Mouse (Mus musculus) cerebellum, adult (tissue): Measurements from ENCODE around the gene Hsd3b7.

Experiments used
- ATAC-seq: cut with Nextera tagmentation; 2 replicates; pipeline ENCODE4 v1.9.2; 2017; ENCODE audit warnings: mild to moderate bottlenecking, moderate library complexity, mixed read lengths; ENCODE audit not compliant: insufficient number of reproducible peaks, low FRiP score, low TSS enrichment

Hsd3b7 gene

DNA sequence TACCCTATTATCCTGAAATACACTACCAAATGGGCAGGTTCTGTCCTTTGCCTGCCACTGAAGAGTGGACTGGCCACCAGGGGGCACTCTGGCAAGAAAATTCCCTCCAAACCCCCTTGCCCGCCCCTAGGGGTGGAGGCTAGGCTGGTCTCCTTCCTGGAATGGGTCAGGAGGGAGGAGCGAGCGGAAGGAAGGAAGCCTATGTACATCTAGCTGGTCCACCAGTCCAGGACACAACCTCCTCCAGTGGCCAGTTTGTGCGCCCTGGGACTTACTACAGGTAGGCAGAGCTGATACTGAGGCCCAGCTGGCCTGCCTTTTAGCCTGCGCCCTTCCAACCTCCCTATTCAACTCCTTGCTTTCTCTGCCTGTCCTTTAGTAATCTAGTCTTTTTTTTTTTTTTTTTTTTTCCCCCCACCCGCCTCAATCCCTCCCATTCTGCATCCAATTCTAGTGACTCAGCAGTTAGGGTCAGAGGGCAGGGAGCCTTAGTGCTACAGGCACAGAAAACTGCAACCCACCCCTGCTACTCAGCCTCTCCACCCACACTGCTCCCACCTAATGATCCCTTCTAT is at the start of gene Hsd3b7:
Gene Hsd3b7, plus strand, starts transcription at position 170 of the 575 bp plus-strand sequence.
- ATAC-seq = 0 out of 2 replicates have a peak, but pooled peaks have one; percentile 33

DNA sequence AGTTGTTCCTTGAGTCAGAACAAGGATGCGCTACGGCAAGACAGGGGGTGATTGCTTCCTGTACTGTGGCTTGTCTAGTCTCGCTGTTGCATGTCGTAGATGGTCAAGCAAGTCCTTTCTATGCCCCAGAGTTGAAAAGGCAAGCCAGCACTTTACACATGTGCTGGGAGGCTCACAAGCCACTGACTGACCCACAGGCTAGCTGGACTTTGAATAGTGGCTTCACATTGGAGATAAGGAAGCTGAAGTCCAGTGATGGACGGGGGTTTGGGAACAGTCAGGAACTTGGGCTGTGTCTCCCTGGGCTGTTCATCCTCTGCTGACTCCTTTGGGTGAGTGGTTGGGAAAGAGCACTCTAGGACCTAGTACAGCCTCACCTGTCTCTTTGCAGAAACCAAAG is 48.8 kb upstream of the Hsd3b7 start:
- ATAC-seq = no peak

DNA sequence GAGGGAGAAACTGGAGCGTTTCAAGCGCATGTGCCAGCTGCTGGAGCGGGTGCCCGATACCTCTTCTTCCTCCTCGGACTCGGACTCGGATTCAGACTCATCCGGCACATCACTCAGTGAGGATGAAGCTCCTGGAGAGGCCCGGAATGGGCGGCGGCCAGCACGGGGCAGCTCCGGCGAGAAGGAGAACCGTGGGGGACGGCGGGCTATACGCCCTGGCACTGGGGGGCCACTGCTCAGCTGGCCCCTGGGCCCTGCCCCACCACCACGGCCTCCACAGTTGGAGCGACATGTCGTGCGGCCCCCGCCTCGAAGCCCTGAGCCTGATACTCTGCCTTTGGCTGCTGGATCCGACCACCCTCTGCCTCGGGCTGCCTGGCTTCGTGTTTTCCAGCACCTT is 48.3 kb upstream of the Hsd3b7 start:
- ATAC-seq = no peak

DNA sequence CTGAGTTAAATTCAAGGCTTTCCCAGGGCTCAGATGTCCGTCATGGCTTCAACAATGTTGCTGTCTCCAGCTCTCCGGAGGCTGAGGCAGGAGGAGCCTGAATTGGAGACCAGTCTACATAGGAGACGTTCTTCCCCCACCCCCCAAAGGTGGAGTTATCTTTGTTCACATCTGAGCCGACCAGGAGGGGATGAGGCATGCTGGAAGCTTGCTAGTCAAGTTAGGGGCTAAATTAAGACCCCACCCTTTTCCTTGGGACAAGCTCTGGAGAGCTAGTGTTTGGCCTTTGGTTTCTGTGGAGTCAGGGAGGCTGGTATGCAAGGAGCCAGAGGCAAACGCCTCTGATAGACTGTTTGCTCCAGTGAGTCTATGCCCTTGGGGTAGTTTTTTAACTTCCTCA is 47.2 kb upstream of the Hsd3b7 start:
- ATAC-seq = no peak

DNA sequence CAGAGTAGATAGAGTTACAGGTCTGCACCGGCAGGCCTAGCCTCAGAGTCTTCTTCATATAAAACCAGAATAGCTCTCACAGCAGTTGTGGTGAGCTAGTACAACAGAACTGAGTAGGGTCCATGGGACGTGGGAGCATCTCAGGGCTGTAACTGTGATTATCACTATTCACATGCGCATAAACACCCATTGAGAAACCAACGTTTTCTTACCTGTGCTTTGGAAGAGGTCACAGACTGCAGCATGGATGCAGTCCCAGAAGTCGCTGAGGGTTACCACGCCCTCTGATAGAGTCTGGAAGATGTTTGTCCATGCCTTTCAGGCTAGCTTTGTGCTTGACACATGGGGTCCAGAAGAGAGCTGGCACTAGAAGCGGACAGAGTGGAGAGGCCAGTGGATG is 46.7 kb upstream of the Hsd3b7 start:
- no peak for ATAC-seq

DNA sequence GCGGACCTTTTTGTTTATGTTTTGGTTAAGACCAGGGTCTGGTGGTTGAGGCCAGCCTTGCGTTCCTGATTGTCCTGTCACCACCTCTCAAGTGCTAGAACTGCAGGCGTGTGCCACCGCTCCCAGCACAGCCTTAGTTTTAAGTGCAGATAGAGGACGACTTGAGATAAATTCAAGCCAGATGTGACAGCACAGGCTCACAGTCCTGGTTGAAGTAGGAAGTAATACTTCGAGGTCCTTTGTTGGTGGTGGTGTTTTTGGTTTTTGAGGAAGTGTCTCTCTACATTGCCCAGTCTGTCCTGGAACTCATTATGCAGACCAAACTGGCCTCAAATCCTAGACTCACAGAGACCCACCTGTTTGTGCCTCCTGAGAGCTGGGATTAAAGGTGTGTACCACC is 40.7 kb upstream of the Hsd3b7 start:
- no peak for ATAC-seq

DNA sequence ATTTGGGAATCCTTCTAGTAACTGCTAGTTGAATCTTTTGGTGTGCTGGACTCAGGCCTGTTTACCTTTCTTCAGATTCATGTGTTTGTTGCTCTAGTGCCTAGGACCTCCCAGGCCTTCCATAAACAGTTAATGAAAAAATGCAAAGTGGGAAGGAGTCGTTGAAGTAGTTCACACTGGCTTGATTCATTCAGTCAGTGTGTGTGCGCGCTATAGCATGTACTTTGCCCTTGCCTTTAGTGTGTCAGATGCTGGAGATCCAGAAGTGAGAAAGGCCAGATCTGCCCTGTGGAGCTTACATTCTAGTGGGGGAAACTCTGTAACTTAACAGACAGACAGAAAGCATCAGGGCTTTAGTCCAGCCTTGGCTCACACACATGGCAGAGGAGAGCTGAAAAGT is 39.9 kb upstream of the Hsd3b7 start:
- ATAC-seq = no peak

DNA sequence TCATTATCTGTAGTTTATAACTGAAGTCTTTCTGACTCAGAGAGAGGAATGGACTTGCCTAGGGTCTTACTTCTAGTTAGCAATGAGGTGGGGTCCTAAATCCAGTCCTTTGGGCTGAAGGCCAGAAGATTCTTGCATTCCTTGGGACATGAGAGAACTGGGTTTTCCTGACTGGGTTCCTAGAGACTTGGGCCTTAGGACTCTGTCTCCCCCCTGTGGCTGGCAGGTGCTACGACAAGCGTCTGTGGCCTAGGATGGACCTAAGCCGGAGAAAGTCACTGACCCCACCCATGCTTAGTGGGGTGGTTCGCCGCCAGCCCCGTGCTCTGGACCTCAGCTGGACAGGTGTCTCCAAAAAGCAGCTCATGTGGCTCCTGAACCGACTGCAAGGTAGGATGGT is 39.4 kb upstream of the Hsd3b7 start:
- ATAC-seq = no peak; the same call in 1 of the 2 replicates

DNA sequence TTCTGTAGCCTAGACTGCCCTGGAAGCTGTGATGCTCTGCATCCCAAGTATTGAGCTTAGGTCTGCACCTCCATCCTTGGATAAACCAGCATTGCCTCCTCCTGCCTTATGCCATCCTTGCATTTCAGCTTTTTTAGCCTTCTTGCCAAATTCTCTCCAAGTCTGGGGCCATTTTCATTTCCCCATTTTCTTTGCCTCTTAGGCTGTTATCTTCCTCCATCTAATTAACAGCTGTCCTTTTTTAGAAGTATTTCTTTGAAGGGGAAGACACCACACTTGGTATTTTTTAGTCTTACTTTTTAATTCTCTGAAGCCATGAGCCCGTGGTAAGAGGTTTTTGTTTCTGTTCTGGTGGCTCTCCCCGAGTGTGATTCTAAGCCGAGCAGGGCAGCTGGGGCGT is 36.8 kb upstream of the Hsd3b7 start:
- no peak for ATAC-seq

DNA sequence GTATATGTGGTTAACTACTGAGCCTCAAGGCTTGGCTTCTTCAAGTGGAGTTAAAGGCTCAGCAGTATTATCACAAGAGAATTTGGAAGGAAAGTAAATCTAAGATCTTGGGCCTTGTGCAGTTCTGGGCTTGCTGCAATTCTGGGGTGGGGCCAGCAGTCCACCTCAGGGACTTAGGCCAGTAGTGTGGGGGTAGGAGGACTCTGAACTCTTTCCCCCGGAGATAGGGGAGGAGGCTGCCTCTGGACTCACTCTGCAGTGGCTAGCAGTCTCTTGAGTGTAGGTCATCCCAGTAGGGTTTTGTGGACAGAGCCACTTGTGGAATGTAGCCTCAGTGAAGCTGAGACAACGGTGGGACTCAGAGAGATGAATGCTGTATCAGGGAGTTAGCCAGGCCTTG is 34.6 kb upstream of the Hsd3b7 start:
- no peak for ATAC-seq

DNA sequence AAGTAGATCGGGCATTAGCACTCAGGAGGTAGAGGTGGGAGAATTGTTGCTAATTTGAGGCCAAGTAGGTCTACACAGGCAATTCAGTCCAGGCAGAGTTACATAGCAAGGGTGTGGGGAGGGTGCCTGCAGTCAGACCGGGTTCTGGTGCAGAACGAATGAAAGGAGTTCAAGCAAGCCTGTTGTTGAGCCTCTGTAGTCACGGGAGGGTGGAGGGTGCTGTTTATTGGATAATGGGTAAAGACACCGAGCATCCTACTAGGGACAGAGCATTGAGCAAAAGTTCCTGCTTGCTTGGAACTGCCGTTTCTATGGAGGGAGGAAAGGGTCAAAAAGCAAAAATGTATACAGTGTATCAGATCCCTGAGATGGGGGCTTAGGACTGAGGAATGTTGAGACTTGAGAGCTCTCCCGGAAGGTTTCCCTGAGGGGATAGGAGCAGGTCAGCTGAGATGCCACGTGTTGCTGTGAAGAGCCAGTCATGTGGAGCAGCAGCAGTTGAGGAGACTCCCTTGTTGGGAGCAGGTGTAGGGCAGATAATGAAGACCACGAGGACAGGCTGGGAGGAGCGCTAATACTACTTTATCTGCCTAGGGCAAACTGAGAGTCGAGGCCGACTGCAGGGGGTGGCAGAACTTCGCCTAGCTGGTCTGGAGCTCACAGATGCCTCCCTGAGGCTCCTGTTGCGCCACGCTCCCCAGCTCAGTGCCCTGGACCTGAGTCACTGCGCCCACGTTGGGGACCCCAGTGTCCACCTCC is 33.4 kb upstream of the Hsd3b7 start:
- no peak for ATAC-seq

DNA sequence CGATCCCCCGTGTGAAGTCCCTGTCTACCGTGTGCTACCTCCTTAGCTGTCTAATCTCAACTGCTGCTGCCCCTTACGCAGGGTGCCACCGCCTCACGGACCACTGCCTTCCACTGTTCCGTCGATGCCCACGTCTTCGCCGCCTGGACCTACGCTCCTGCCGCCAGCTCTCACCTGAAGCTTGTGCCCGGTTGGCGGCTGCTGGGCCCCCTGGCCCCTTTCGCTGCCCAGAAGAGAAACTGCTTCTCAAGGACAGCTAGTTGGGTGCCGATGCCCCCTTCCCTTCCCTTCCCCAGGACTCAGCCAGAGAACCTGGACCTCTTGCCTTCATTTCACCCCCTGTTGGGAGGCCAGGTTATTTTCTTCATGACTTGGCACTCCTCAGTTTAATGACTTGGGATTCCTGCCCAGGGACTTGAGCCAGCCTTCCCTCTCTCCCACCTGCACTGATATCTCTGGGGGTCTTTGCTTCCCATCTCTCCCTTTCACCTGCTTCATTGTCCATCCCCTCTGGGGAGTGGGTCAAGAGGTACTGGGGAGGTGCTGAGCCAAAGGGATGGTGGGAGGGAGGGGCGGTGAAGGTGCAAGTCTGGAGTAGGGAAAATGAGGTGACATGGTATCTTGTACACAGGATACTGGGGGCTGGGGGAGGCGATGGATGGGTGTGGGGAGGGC is 32.6 kb upstream of the Hsd3b7 start:
- ATAC-seq = no peak

DNA sequence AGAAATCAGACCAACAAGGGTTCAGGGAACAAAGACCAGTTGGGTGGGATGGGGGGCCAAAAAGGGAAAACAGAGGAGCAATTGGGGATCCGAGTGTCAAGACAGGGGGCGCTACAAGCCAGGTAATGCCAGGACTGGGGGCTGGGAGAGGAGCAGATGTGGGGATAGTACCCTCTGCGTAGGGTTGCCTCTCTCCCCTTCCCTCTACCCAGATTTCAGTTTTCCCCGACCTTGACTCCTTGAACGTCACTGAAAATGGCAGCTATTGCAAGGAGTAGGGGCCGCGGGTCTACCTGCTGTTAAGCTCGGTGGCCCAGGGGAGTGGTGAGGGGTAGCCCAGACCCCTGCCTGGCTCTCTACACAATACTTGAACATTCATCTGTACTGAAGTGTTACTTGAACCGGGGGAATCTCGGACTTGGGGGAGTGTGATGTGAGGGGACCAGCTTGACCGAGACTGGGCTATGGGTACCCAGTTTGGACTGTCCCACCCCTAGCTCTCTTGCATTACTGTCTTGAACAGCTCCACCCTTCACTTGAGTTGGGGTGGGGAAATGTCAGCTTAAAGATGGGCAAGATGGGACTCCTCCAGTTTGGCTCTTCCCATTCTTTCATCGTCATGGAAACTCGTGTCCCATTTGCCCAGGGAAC is 31.9 kb upstream of the Hsd3b7 start:
- ATAC-seq = 0 out of 2 replicates have a peak, but pooled peaks have one; percentile 1

DNA sequence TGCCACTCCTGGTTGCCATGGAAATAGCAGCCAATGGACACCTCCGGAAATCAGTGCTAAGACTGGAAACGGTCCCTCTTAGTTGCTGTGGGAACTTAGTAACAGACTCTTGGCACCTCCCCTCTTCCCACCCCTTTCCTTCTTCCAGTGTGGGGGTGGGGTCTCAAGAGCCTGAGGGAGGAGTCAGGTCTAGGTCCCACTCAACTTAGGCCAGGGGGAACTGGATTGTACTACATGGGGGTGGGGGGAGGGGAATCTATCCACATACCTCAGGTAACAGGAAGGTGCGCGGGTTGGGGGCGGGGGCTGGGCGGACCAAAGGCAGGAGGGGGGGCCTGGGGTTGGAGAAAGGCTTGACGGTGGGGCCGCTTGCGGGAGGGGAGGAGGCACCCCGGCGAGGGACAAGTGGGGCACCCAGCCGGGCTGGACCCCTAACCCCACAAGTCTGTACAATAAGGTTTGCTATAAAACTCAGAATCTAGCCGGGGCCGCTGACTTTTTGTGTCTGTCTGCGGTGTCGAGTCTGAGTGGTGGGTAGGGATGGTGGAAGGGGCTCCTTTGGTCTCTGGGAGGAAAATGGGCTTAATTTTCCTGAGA is 31.3 kb upstream of the Hsd3b7 start:
- ATAC-seq = peak; percentile 74

DNA sequence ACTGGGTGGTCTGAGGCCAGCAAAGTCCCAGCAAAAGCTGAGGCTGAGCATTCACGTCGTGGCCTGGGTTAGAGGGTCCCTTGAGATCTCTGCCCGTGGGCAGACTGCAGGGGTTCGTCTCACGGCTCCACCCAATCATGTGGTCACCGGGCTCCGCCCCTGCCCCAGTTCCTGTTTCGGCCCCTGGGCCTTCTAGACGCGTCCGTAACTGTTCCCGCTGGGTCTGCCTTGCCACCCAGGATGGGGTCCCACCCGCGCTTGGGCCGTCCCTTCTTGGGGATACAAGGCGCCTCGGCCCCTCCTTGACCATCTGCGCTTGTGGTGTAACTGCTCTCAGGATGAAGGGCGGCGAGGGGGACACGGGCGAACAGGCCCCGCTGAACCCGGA is 30.8 kb upstream of the Hsd3b7 start, which contains the start of gene Orai3:
Gene Orai3, plus strand, starts transcription at position 165 of the 388 bp plus-strand sequence.
- peak; percentile 38; the same call in 1 of the 2 replicates for ATAC-seq

DNA sequence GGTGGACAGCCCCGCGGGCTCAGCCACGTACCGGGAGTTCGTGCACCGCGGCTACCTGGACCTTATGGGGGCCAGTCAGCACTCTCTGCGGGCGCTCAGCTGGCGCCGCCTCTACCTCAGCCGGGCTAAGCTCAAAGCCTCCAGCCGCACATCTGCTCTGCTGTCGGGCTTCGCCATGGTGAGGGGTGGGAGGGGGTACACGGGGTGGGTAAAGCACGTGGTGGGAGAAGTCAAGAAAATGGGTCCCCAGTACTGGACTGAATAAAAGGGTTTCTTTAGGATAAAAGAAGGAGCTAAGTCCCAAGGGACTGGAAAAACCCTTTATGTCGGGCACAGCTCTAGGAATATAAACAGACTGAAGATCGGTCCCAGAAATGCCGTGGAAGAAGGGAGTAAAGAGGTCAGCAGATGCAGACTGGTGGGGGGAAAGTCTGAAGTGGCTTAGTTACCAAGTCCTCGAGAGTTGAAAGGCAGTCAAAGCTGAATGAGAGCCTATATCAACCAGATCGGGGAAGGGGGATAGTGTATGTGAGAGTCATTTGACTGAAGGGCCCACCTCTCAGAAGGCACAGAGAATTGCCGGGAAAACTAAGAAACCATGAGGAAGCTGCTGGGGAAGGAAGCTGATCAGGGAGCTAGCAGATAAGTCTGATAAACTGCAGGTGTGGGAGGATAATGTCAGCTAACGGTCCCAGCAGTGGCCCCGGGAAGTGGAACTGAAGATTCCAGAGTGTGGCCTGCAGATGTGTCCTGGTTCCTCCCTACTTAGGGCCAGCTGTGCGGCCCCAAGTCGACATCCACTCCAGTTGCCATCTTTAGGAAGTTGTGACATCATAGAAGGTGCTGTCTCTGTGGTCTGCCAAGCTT is 30.1 kb upstream of the Hsd3b7 start:
- ATAC-seq = no peak

DNA sequence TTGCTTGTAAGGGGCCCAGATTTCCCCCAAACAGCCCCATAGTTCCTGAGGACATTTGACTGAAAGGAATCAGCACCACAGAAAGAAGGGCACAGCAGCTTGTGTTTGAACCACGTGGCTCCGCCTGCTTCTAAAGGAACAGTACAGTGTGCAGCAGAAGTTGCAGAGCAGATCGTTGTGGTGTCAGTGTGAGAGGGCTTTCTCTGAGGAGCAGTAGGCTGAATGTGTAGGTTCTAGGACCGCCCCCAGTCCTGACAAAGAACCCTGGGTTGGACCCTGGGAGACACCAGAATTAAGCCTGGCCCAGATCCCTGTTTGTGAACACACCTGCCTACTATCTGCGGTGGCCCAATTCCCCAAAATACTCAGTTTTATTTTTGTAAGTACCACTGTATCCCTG is 29.1 kb upstream of the Hsd3b7 start:
- no peak for ATAC-seq

DNA sequence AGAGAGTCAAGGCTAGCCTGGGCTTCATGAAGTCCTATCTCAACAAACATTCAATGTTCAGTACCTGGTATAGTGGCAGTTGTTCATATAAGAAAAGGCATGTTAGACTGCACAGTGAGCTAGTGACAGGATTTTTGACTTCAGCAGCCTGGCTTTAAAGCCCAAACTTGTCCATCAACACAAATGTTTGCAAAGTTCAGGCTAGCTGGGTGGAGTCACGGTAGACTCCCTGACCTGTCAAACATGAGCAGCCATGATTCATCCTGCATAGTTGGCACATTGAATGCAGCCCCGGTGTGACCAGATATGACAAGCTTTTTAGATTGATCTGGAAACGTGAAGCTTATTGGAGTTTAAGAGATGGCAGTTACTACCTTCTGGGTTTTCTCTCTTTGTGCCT is 28.3 kb upstream of the Hsd3b7 start:
- no peak for ATAC-seq

DNA sequence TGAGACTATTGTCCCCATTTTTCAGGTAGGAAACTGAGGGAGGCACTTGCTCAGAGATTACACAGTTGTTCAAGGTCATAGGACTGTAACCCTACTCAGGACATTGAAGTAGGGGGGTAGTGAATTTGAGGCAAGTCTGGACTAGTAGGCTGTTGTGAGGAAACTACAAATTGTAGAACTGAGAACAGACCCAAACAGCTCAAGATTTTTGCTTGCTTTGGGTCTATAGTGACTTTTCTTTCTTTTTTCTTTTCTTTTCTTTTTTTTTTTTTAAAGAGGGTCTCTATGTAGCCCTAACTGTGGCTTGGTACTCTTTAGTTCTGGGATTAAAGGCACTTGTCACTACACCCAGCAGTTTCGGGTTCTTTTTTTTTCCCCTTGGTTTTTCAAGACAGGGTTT is 27.8 kb upstream of the Hsd3b7 start:
- ATAC-seq = no peak
